Mouse (Mus musculus): Measurements from ENCODE around the gene Cox15. TPM values are rescaled to one million over a fixed set of nuclear protein-coding genes. Genes with fewer than 3 reads are reported as not detected.

Cox15 gene
- polyA plus RNA-seq, 1 experiment from 2014 or later = 11.0 TPM

- 85% methylated on average over 8 of the region's 8 CpGs for WGBS
- no peaks in the 10 kb centered on the region for H3K4me1 ChIP-seq (ENCODE audit: insufficient read depth)
- no peak overlapping the region for H3K27ac ChIP-seq (ENCODE audit: low read depth)
- no peak for ATAC-seq (ENCODE audit: insufficient read depth)
- TF ChIP-seq CTCF (IDR thresholded peaks at IDR 0.05; ENCODE audit: low read depth) = no peak
- H3K36me3 ChIP-seq (ENCODE audit: insufficient read depth) = peaks cover 47% of the 10 kb centered on the region
- no peaks in the 10 kb centered on the region for H3K27me3 ChIP-seq (ENCODE audit: insufficient read depth, low read length)
- H3K9me3 ChIP-seq (ENCODE audit: low read depth, low read length) = no peaks in the 10 kb centered on the region
- H3K9ac ChIP-seq = no peak overlapping the region
- H3K4me2 ChIP-seq = no peak overlapping the region
- H3K4me3 ChIP-seq (ENCODE audit: low read depth, low read length) = no peak overlapping the region
- no peak for DNase-seq
Observed at GRCm38 (mm10) chr19:43709317-43709716, 43.5 kb downstream of the Cox15 start.

- Histone ChIP-seq H3K36me3 (ENCODE audit: insufficient read depth) (peaks cover 50% of the 10 kb centered on the region), H3K27ac (ENCODE audit: low read depth) (no peak overlapping the region)
- no peak for ATAC-seq (ENCODE audit: insufficient read depth)
Observed at GRCm38 (mm10) chr19:43708206-43708605, 44.6 kb downstream of the Cox15 start.

GRCm38 (mm10) chr19:43704787-43705497, 47.9 kb downstream of the Cox15 start:
- Histone ChIP-seq H3K4me2 (no peak overlapping the region), H3K27me3 (ENCODE audit: insufficient read depth, low read length) (no peaks in the 10 kb centered on the region), H3K9me3 (ENCODE audit: low read depth, low read length) (no peaks in the 10 kb centered on the region), H3K9ac (no peak overlapping the region), H3K36me3 (ENCODE audit: insufficient read depth) (peaks cover 44% of the 10 kb centered on the region), H3K4me1 (ENCODE audit: insufficient read depth) (no peaks in the 10 kb centered on the region), H3K4me3 (ENCODE audit: low read depth, low read length) (no peak overlapping the region), H3K27ac (ENCODE audit: low read depth) (no peak overlapping the region)
- ATAC-seq (ENCODE audit: insufficient read depth) = no peak
- 83% methylated on average over 17 of the region's 17 CpGs for WGBS
- no peak for TF ChIP-seq CTCF (IDR thresholded peaks at IDR 0.05; ENCODE audit: low read depth)
- no peak for DNase-seq

More at GRCm38 (mm10) chr19:43708206-43708605, 44.6 kb downstream of the Cox15 start:
- WGBS = 59% methylated on average over 7 of the region's 7 CpGs
- H3K27me3 ChIP-seq (ENCODE audit: insufficient read depth, low read length) = no peaks in the 10 kb centered on the region
- H3K4me2 ChIP-seq = no peak overlapping the region
- no peak for DNase-seq
- no peak for TF ChIP-seq CTCF (IDR thresholded peaks at IDR 0.05; ENCODE audit: low read depth)
- no peak overlapping the region for H3K9ac ChIP-seq
- no peak overlapping the region for H3K4me3 ChIP-seq (ENCODE audit: low read depth, low read length)
- H3K4me1 ChIP-seq (ENCODE audit: insufficient read depth) = no peaks in the 10 kb centered on the region
- no peaks in the 10 kb centered on the region for H3K9me3 ChIP-seq (ENCODE audit: low read depth, low read length)

GRCm38 (mm10) chr19:43704211-43704610, 48.6 kb downstream of the Cox15 start:
- no peak overlapping the region for H3K4me3 ChIP-seq (ENCODE audit: low read depth, low read length)
- peaks cover 47% of the 10 kb centered on the region for H3K36me3 ChIP-seq (ENCODE audit: insufficient read depth)
- no peaks in the 10 kb centered on the region for H3K27me3 ChIP-seq (ENCODE audit: insufficient read depth, low read length)
- WGBS = 70% methylated on average over 11 of the region's 11 CpGs
- ATAC-seq (ENCODE audit: insufficient read depth) = no peak
- DNase-seq = no peak
- no peaks in the 10 kb centered on the region for H3K4me1 ChIP-seq (ENCODE audit: insufficient read depth)
- no peak overlapping the region for H3K9ac ChIP-seq
- no peak overlapping the region for H3K4me2 ChIP-seq
- no peak for TF ChIP-seq CTCF (IDR thresholded peaks at IDR 0.05; ENCODE audit: low read depth)
- no peak overlapping the region for H3K27ac ChIP-seq (ENCODE audit: low read depth)
- no peaks in the 10 kb centered on the region for H3K9me3 ChIP-seq (ENCODE audit: low read depth, low read length)

- WGBS = 80% methylated on average over 6 of the region's 6 CpGs
- ATAC-seq (ENCODE audit: insufficient read depth) = no peak
- no peak overlapping the region for H3K4me3 ChIP-seq (ENCODE audit: low read depth, low read length)
- H3K9ac ChIP-seq = no peak overlapping the region
- no peak for DNase-seq
- H3K4me2 ChIP-seq = no peak overlapping the region
- no peaks in the 10 kb centered on the region for H3K4me1 ChIP-seq (ENCODE audit: insufficient read depth)
- no peak overlapping the region for H3K27ac ChIP-seq (ENCODE audit: low read depth)
- no peak for TF ChIP-seq CTCF (IDR thresholded peaks at IDR 0.05; ENCODE audit: low read depth)
- H3K9me3 ChIP-seq (ENCODE audit: low read depth, low read length) = no peaks in the 10 kb centered on the region
- no peaks in the 10 kb centered on the region for H3K27me3 ChIP-seq (ENCODE audit: insufficient read depth, low read length)
- H3K36me3 ChIP-seq (ENCODE audit: insufficient read depth) = peaks cover 22% of the 10 kb centered on the region
Observed at GRCm38 (mm10) chr19:43699763-43700155, 53.0 kb downstream of the Cox15 start.

- no peak for ATAC-seq (ENCODE audit: insufficient read depth)
Observed at GRCm38 (mm10) chr19:43699021-43699762, 53.6 kb downstream of the Cox15 start.

GRCm38 (mm10) chr19:43697666-43698370, 55.0 kb downstream of the Cox15 start:
- Histone ChIP-seq H3K4me3 (ENCODE audit: low read depth, low read length) (no peak overlapping the region), H3K27ac (ENCODE audit: low read depth) (no peak overlapping the region), H3K36me3 (ENCODE audit: insufficient read depth) (peaks cover 21% of the 10 kb centered on the region), H3K9me3 (ENCODE audit: low read depth, low read length) (no peaks in the 10 kb centered on the region), H3K9ac (no peak overlapping the region), H3K4me1 (ENCODE audit: insufficient read depth) (no peaks in the 10 kb centered on the region), H3K27me3 (ENCODE audit: insufficient read depth, low read length) (no peaks in the 10 kb centered on the region), H3K4me2 (no peak overlapping the region)
- 87% methylated on average over 5 of the region's 5 CpGs for WGBS
- DNase-seq (no peak), ATAC-seq (ENCODE audit: insufficient read depth) (no peak)
- TF ChIP-seq CTCF (IDR thresholded peaks at IDR 0.05; ENCODE audit: low read depth) = no peak

More at GRCm38 (mm10) chr19:43699021-43699762, 53.6 kb downstream of the Cox15 start:
- Histone ChIP-seq H3K9ac (no peak overlapping the region), H3K27ac (ENCODE audit: low read depth) (no peak overlapping the region), H3K27me3 (ENCODE audit: insufficient read depth, low read length) (no peaks in the 10 kb centered on the region), H3K4me3 (ENCODE audit: low read depth, low read length) (no peak overlapping the region), H3K4me2 (no peak overlapping the region), H3K9me3 (ENCODE audit: low read depth, low read length) (no peaks in the 10 kb centered on the region), H3K4me1 (ENCODE audit: insufficient read depth) (no peaks in the 10 kb centered on the region), H3K36me3 (ENCODE audit: insufficient read depth) (peaks cover 18% of the 10 kb centered on the region)
- TF ChIP-seq CTCF (IDR thresholded peaks at IDR 0.05; ENCODE audit: low read depth) = no peak
- no peak for DNase-seq
- WGBS = 64% methylated on average over 11 of the region's 11 CpGs

All from lung, embryonic 14.5 days (tissue).